Mouse (Mus musculus) heart, adult 18-20 months (tissue): ENCODE results near the gene Pparg. TPM values are rescaled to one million over a fixed set of nuclear protein-coding genes. Genes with fewer than 3 reads are reported as not detected.

Experiments
- DNase-seq, 2 experiments: peaks; one replicate each; pipeline ENCODE4 v3.0.0; 2021 to 2022; ENCODE audit warnings: mixed read lengths in 1 of 2
- total RNA-seq, 2 experiments: library from RNA; stranded (reverse); gene quantifications; 2 replicates each; pipeline ENCODE4 v1.2.3; 2021

Gene Pparg
- total RNA-seq, 2 experiments from 2014 or later: 12.9 to 19.0 TPM

GRCm38 (mm10) chr6:115464661-115465060 lies 103.9 kb downstream of the Pparg start:
- DNase-seq: peak in 1 of 2 experiments; percentile 15

- DNase-seq: no peak
Measured at GRCm38 (mm10) chr6:115465463-115465862, 104.7 kb downstream of the Pparg start.

- DNase-seq: no peak
Measured at GRCm38 (mm10) chr6:115465876-115466275, 105.1 kb downstream of the Pparg start.

- no peak for DNase-seq
Measured at GRCm38 (mm10) chr6:115466601-115467000, 105.8 kb downstream of the Pparg start.

- DNase-seq: peak; percentile 38 to 61
Measured at GRCm38 (mm10) chr6:115469666-115470581, 109.2 kb downstream of the Pparg start.

- no peak for DNase-seq
Measured at GRCm38 (mm10) chr6:115471956-115472355, 111.2 kb downstream of the Pparg start.

- DNase-seq: peak in 1 of 2 experiments; percentile 27
Measured at GRCm38 (mm10) chr6:115477081-115477695, 116.4 kb downstream of the Pparg start.

GRCm38 (mm10) chr6:115479963-115480321 lies 119.2 kb downstream of the Pparg start:
- no peak for DNase-seq

GRCm38 (mm10) chr6:115480322-115481017 lies 119.7 kb downstream of the Pparg start:
- peak; percentile 75 to 83 for DNase-seq

- no peak for DNase-seq
Measured at GRCm38 (mm10) chr6:115481018-115481354, 120.2 kb downstream of the Pparg start.

- no peak for DNase-seq
Measured at GRCm38 (mm10) chr6:115481603-115482002, 120.9 kb downstream of the Pparg start.

GRCm38 (mm10) chr6:115485635-115486034 lies 124.9 kb downstream of the Pparg start:
- no peak for DNase-seq

GRCm38 (mm10) chr6:115489831-115490230 lies 129.1 kb downstream of the Pparg start:
- DNase-seq: no peak

GRCm38 (mm10) chr6:115492952-115493613 lies 132.3 kb downstream of the Pparg start:
- DNase-seq: peak; percentile 34 to 37

- no peak for DNase-seq
Measured at GRCm38 (mm10) chr6:115493824-115494223, 133.1 kb downstream of the Pparg start.

GRCm38 (mm10) chr6:115499540-115499939 lies 138.8 kb downstream of the Pparg start:
- DNase-seq: peak; percentile 63 to 80

GRCm38 (mm10) chr6:115500234-115500633 lies 139.5 kb downstream of the Pparg start:
- DNase-seq: no peak

GRCm38 (mm10) chr6:115501131-115501530 lies 140.4 kb downstream of the Pparg start:
- DNase-seq: peak; percentile 60 to 73

- DNase-seq: no peak
Measured at GRCm38 (mm10) chr6:115503038-115503437, 142.3 kb downstream of the Pparg start.

GRCm38 (mm10) chr6:115503549-115504159 lies 142.9 kb downstream of the Pparg start:
- DNase-seq: no peak

GRCm38 (mm10) chr6:115504160-115504558 lies 143.4 kb downstream of the Pparg start:
- no peak for DNase-seq

- DNase-seq: no peak
Measured at GRCm38 (mm10) chr6:115504915-115505314, 144.2 kb downstream of the Pparg start.
